Mouse (Mus musculus) myocyte (in vitro differentiated cells): ENCODE data around the gene Glt6d1. TPM values are rescaled to one million over a fixed set of nuclear protein-coding genes. Genes with fewer than 3 reads are reported as not detected.

ENCODE experiments used
- H3K27me3 ChIP-seq: one replicate; pipeline ENCODE4 v1.6.1; 2011; ENCODE audit not compliant: control insufficient read depth, insufficient read depth, insufficient read length
- H3K36me3 ChIP-seq: one replicate; pipeline ENCODE4 v1.6.1; 2011; ENCODE audit not compliant: control insufficient read depth, insufficient read depth
- H3K4me2 ChIP-seq: one replicate; pipeline ENCODE4 v1.6.1; 2011; ENCODE audit warnings: low read depth, control low read depth
- H3K4me3 ChIP-seq: one replicate; pipeline ENCODE4 v1.5.1; 2011; ENCODE audit warnings: mild to moderate bottlenecking, control low read depth, moderate library complexity
- H3K79me2 ChIP-seq: one replicate; pipeline ENCODE4 v1.6.1; 2011; ENCODE audit not compliant: control insufficient read depth, insufficient read depth
- H3ac ChIP-seq: one replicate; pipeline ENCODE4 v1.6.1; 2011; ENCODE audit not compliant: control insufficient read depth, insufficient read length
- CEBPB ChIP-seq: IDR thresholded peaks from 2 replicates; pipeline ENCODE4 v1.6.1; 2011; ENCODE audit warnings: mild to moderate bottlenecking, moderate library complexity; ENCODE audit not compliant: poor library complexity, insufficient read depth, severe bottlenecking
- E2F4 ChIP-seq: IDR thresholded peaks from one replicate; pipeline ENCODE4 v1.6.1; 2011; ENCODE audit warnings: mild to moderate bottlenecking, control low read depth, moderate library complexity; ENCODE audit not compliant: insufficient read depth
- MAX ChIP-seq: IDR thresholded peaks from one replicate; pipeline ENCODE4 v1.6.1; 2011; ENCODE audit warnings: low read depth, mild to moderate bottlenecking, control low read depth
- MYOD1 ChIP-seq, 3 experiments: IDR thresholded peaks; one replicate each; pipeline ENCODE4 v1.6.1; 2011; ENCODE audit warnings: control low read depth in 2 of 3, low read depth in 2 of 3, mild to moderate bottlenecking in 2 of 3, moderate library complexity in 1 of 3; ENCODE audit not compliant: insufficient read length in 2 of 3, control insufficient read depth in 1 of 3
- MYOG ChIP-seq, 3 experiments: IDR thresholded peaks; one replicate each; pipeline ENCODE4 v1.6.1; 2011; ENCODE audit warnings: control low read depth in 2 of 3, low read depth in 2 of 3, mild to moderate bottlenecking in 2 of 3; ENCODE audit not compliant: insufficient read length in 2 of 3, control insufficient read depth in 1 of 3, insufficient read depth in 1 of 3
- POLR2A ChIP-seq: IDR thresholded peaks from one replicate; pipeline ENCODE4 v1.6.1; 2011; ENCODE audit warnings: low read depth, mild to moderate bottlenecking, control low read depth, moderate library complexity; ENCODE audit not compliant: insufficient read length
- POLR2AphosphoS2 ChIP-seq: IDR thresholded peaks from one replicate; pipeline ENCODE4 v1.6.1; 2011; ENCODE audit warnings: low read depth, control low read depth; ENCODE audit not compliant: insufficient read length
- REST ChIP-seq: IDR thresholded peaks from one replicate; pipeline ENCODE4 v1.6.1; 2011; ENCODE audit warnings: mild to moderate bottlenecking, control low read depth, moderate library complexity; ENCODE audit not compliant: insufficient read depth, insufficient read length
- SRF ChIP-seq: IDR thresholded peaks from one replicate; pipeline ENCODE4 v1.6.1; 2011; ENCODE audit warnings: low read depth; ENCODE audit not compliant: control insufficient read depth, insufficient read length
- TCF12 ChIP-seq: IDR thresholded peaks from one replicate; pipeline ENCODE4 v1.6.1; 2011; ENCODE audit warnings: mild to moderate bottlenecking, control low read depth; ENCODE audit not compliant: poor library complexity, insufficient read depth, severe bottlenecking
- TCF3 ChIP-seq: IDR thresholded peaks from one replicate; pipeline ENCODE4 v1.6.1; 2011; ENCODE audit warnings: low read depth, control low read depth; ENCODE audit not compliant: insufficient read length
- USF1 ChIP-seq: IDR thresholded peaks from one replicate; pipeline ENCODE4 v1.6.1; 2011; ENCODE audit warnings: low read depth, mild to moderate bottlenecking, control low read depth, moderate library complexity
- polyA plus RNA-seq: library from polyadenylated mRNA; unstranded; fragments of >200 nt; fragmentation: generic; extraction: Trizol; gene quantifications from one replicate; pipeline ENCODE4 v1.2.1, GENCODE M21; 2012; ENCODE audit warnings: missing spikeins

Glt6d1 gene
- polyA plus RNA-seq, 1 experiment, result not detected

DNA sequence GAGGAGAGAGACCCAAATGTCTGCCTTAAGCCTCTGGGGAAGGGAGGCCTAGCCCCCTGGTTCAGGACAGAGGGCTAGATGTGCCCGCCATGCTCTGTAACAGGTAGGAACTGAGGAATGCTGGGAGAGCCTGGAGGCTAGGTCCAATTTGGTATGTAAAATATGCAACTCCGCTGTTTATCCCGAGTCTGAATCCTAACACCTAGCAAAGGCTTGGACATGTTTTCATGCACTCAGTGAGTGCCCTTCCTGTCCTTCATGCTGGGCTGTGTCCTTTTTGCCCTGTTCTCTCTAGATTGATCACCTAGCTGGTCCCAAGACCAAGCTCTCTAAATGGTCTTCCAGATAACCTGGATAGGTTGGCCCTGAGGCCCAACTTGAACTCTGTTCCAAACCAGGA lies 44.2 kb upstream of the Glt6d1 start:
- H3K36me3 ChIP-seq, result no peaks in the 10 kb centered on the region
- no peak overlapping the region for H3ac ChIP-seq
- peaks cover 27% of the 10 kb centered on the region for H3K27me3 ChIP-seq
- no peaks in the 10 kb centered on the region for H3K79me2 ChIP-seq
- TF ChIP-seq MYOD1 (IDR thresholded peaks at IDR 0.05; ENCODE audit: control insufficient read depth in 1 of 3, insufficient read length in 2 of 3, low read depth in 2 of 3) (no peak), SRF (no peak), TCF12 (no peak), POLR2A (no peak)
- H3K4me3 ChIP-seq, result no peak overlapping the region
- H3K4me2 ChIP-seq, result no peak overlapping the region

GRCm38 (mm10) chr2:25853998-25854397 lies 38.4 kb upstream of the Glt6d1 start:
- TF ChIP-seq MYOG (IDR thresholded peaks at IDR 0.05; ENCODE audit: control insufficient read depth in 1 of 3, insufficient read depth in 1 of 3, insufficient read length in 2 of 3, low read depth in 2 of 3), result no peak
- TF ChIP-seq MAX, result no peak
- no peak for TF ChIP-seq CEBPB
- no peak for TF ChIP-seq USF1
- no peak for TF ChIP-seq TCF3
- no peak for TF ChIP-seq MYOD1 (IDR thresholded peaks at IDR 0.05; ENCODE audit: control insufficient read depth in 1 of 3, insufficient read length in 2 of 3, low read depth in 2 of 3)
- TF ChIP-seq POLR2A, result no peak
- TF ChIP-seq REST, result no peak
- TF ChIP-seq TCF12, result no peak
- TF ChIP-seq SRF, result no peak
- no peak for TF ChIP-seq POLR2AphosphoS2
- TF ChIP-seq E2F4, result no peak

DNA sequence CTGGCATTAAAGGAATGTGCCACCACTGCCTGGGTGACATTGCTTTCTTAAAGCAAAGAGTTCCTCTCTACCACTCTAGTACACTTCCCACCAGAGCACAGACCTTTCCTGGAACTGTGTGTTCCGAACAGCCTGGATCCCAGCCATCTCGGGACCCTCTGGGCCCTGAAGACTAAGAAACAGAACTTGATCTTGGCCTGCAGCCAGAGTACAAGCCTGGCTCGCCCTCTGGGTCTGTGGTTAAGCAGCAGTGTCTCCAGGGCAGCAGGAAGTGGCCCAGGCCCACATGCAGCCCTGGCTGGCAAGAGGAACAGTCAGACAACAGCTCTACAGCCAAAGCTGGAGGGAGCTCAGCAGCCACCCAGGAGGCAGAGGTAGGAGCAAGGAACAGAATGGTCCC lies 37.0 kb upstream of the Glt6d1 start:
- Histone ChIP-seq H3ac (no peak overlapping the region), H3K27me3 (no peaks in the 10 kb centered on the region), H3K36me3 (no peaks in the 10 kb centered on the region), H3K4me3 (no peak overlapping the region), H3K4me2 (no peak overlapping the region), H3K79me2 (no peaks in the 10 kb centered on the region)
- TF ChIP-seq MAX (no peak), REST (no peak), POLR2A (no peak), TCF3 (no peak), MYOD1 (IDR thresholded peaks at IDR 0.05; ENCODE audit: control insufficient read depth in 1 of 3, insufficient read length in 2 of 3, low read depth in 2 of 3) (no peak), CEBPB (no peak), E2F4 (no peak), SRF (no peak), MYOG (IDR thresholded peaks at IDR 0.05; ENCODE audit: control insufficient read depth in 1 of 3, insufficient read depth in 1 of 3, insufficient read length in 2 of 3, low read depth in 2 of 3) (no peak)

More at GRCm38 (mm10) chr2:25853998-25854397, 38.4 kb upstream of the Glt6d1 start:
- H3K27me3 ChIP-seq, result no peaks in the 10 kb centered on the region
- H3K4me3 ChIP-seq, result no peak overlapping the region
- H3K79me2 ChIP-seq, result no peaks in the 10 kb centered on the region
- no peaks in the 10 kb centered on the region for H3K36me3 ChIP-seq
- no peak overlapping the region for H3K4me2 ChIP-seq
- H3ac ChIP-seq, result no peak overlapping the region

DNA sequence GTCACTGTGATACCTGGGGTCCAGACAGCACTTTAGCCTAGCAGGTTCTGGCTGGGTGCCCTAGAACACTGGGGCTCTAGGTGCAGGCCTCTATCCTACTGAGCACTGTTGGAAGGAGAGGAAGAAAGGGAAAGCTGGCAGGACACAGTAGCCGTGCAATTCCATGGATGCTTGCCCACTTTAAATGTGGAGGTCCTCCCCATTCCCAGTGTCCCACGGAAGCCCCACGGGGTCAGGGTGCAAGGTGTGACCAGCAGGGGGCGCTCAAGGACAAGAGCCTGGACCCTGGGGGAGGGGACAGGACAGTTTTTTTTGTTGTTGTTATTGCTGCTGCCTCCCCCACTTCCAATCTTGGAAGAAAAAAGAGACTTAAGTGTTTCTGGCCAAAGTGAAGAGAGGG lies 34.7 kb upstream of the Glt6d1 start:
- H3K4me3 ChIP-seq, result no peak overlapping the region
- H3K79me2 ChIP-seq, result no peaks in the 10 kb centered on the region
- H3K27me3 ChIP-seq, result no peaks in the 10 kb centered on the region
- TF ChIP-seq POLR2AphosphoS2 (no peak), CEBPB (no peak), MAX (no peak), USF1 (no peak), MYOD1 (IDR thresholded peaks at IDR 0.05; ENCODE audit: control insufficient read depth in 1 of 3, insufficient read length in 2 of 3, low read depth in 2 of 3) (no peak), TCF12 (no peak), SRF (no peak), MYOG (IDR thresholded peaks at IDR 0.05; ENCODE audit: control insufficient read depth in 1 of 3, insufficient read depth in 1 of 3, insufficient read length in 2 of 3, low read depth in 2 of 3) (no peak), E2F4 (no peak), REST (no peak), POLR2A (no peak), TCF3 (no peak)
- no peak overlapping the region for H3K4me2 ChIP-seq
- H3K36me3 ChIP-seq, result no peaks in the 10 kb centered on the region
- no peak overlapping the region for H3ac ChIP-seq

DNA sequence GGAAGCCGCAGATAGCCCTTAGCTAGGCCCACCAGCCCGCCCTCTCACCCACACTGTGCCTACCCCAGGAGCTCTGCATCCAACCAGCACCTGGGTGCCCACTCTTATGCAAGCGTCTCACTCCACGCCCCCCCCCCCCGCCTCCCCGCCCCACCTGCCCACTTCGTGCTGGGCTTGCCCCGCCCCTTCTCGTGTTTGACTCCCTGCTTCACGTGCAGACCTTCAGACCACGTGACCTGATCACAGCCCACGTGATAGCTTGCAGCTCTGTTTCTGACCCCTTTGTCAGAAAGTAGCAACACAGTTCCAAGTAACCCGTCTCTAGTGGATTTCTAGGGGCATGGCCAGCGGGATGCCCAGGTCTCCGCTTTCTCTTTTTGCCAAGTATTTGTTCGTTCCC lies 31.6 kb upstream of the Glt6d1 start, which contains the start of gene Sohlh1:
Gene Sohlh1 (minus strand): TSS at position 23 of the 400 bp plus-strand sequence.
- H3K4me3 ChIP-seq, result no peak within 1 kb of the TSS
- H3K36me3 ChIP-seq, result no peaks in the 10 kb centered on the region
- H3ac ChIP-seq, result no peak within 1 kb of the TSS
- H3K4me2 ChIP-seq, result no peak within 1 kb of the TSS
- TF ChIP-seq POLR2A (no peak), TCF12 (no peak), REST (no peak), E2F4 (no peak), CEBPB (no peak), MYOD1 (IDR thresholded peaks at IDR 0.05; ENCODE audit: control insufficient read depth in 1 of 3, insufficient read length in 2 of 3, low read depth in 2 of 3) (no peak), USF1 (no peak), MAX (no peak)
- no peaks in the 10 kb centered on the region for H3K79me2 ChIP-seq
- peaks cover 10% of the 10 kb centered on the region for H3K27me3 ChIP-seq
